Mouse (Mus musculus) stomach, embryonic 14.5 days (tissue): Measurements from ENCODE around the gene Itga5. TPM values are rescaled to one million over a fixed set of nuclear protein-coding genes. Genes with fewer than 3 reads are reported as not detected.

ENCODE experiments used
- ATAC-seq: fragments of 200-750 bp; cut with Nextera tagmentation; 2 replicates; pipeline ENCODE4 v1.8.0; 2017; ENCODE audit warnings: low read depth, moderate TSS enrichment; ENCODE audit not compliant: insufficient number of reproducible peaks, insufficient read depth, low FRiP score
- H3K27ac ChIP-seq: fragments of 300-500 bp; sonication (generic); 2 replicates; pipeline ENCODE4 v1.5.1; 2014; ENCODE audit warnings: mild to moderate bottlenecking, low read length, moderate library complexity, mixed read lengths
- H3K27me3 ChIP-seq: fragments of 300-500 bp; sonication (generic); 2 replicates; pipeline ENCODE4 v1.6.1; 2014; ENCODE audit warnings: low read length, control low read depth, mixed read lengths; ENCODE audit not compliant: control insufficient read depth, insufficient read depth
- H3K36me3 ChIP-seq: fragments of 300-500 bp; sonication (generic); 2 replicates; pipeline ENCODE4 v1.6.1; 2014; ENCODE audit warnings: mild to moderate bottlenecking, control low read depth, low read length, moderate library complexity, mixed read lengths; ENCODE audit not compliant: control insufficient read depth, insufficient read depth
- H3K4me1 ChIP-seq: fragments of 300-500 bp; sonication (generic); 2 replicates; pipeline ENCODE4 v1.6.1; 2014; ENCODE audit warnings: low read length, control low read depth, mixed read lengths; ENCODE audit not compliant: control insufficient read depth, insufficient read depth
- H3K4me2 ChIP-seq: fragments of 300-500 bp; sonication (generic); replicated peaks from 2 replicates; pipeline ENCODE4 v1.6.1; 2014; ENCODE audit warnings: low read depth, low read length, control low read depth
- H3K4me3 ChIP-seq: fragments of 300-500 bp; sonication (generic); 2 replicates; pipeline ENCODE4 v1.5.1; 2014; ENCODE audit warnings: low read depth, low read length, control low read depth
- H3K9ac ChIP-seq: fragments of 300-500 bp; sonication (generic); replicated peaks from 2 replicates; pipeline ENCODE4 v1.6.1; 2014; ENCODE audit warnings: low read depth, mild to moderate bottlenecking, control low read depth, low read length, moderate library complexity, mixed read lengths
- H3K9me3 ChIP-seq: fragments of 300-500 bp; sonication (generic); 2 replicates; pipeline ENCODE4 v1.6.1; 2016; ENCODE audit warnings: low read depth, low read length, control low read depth; ENCODE audit not compliant: control insufficient read depth
- WGBS: fragments of 180-500 bp; shearing (Covaris S2); extraction: QIAGEN DNeasy Blood & Tissue Kit; methylation state at CpG from one replicate; pipeline ENCODE4 v1.1.7; 2014; 5-methylcytosine and 5-hydroxymethylcytosine counted together
- polyA plus RNA-seq: library from polyadenylated mRNA; unstranded; fragments of >200 nt; fragmentation: Nextera tagmentation; extraction: Ambion mirVana; gene quantifications from 2 replicates; pipeline ENCODE4 v1.2.1, GENCODE M21; 2014

The Itga5 gene
- polyA plus RNA-seq, 1 experiment from 2014 or later: 67.5 TPM

DNA sequence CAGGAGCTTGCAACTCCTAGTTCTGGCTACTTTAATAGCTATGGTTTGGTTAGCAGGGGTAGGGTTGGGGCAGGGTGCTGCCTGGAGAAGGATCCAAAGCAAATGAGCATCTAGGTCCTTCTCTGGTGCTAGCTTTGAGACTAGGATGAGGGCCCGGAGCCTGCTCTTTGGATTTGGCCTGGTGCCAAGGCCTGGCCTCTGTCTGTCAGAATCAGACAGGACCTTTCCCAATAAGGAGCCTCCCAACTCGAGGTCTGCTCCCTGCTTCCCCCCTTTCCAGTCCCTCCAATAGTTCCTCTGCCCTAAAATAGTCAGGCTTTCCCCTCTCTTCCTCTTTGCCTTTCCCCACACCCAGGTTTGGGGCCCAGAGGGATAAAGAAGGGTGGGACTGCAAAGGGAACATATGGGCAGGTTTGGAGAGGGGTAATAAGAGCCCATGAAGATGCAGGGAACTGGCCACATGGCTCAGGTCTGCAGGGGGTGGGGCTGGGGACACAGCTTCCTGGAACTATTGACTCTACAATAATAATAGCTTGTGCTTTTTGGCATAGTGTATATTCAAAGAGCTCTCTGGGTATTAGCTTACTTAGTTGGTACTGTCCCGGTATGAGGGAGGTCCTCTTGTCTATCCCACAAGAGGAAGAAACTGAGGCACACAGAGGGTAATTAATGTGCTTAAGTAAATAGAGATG is 12.2 kb upstream of the Itga5 start:
- H3K4me1 ChIP-seq: peaks cover 39% of the 10 kb centered on the region
- peak overlapping the region; percentile 84 for H3K27ac ChIP-seq
- H3K27me3 ChIP-seq: no peaks in the 10 kb centered on the region
- no peak overlapping the region for H3K9ac ChIP-seq
- WGBS: 35% methylated on average over 3 of the region's 3 CpGs
- no peak overlapping the region for H3K4me2 ChIP-seq
- H3K9me3 ChIP-seq: no peaks in the 10 kb centered on the region
- peak; percentile 54; the same call in 1 of the 2 replicates for ATAC-seq
- H3K36me3 ChIP-seq: no peaks in the 10 kb centered on the region
- no peak overlapping the region for H3K4me3 ChIP-seq

DNA sequence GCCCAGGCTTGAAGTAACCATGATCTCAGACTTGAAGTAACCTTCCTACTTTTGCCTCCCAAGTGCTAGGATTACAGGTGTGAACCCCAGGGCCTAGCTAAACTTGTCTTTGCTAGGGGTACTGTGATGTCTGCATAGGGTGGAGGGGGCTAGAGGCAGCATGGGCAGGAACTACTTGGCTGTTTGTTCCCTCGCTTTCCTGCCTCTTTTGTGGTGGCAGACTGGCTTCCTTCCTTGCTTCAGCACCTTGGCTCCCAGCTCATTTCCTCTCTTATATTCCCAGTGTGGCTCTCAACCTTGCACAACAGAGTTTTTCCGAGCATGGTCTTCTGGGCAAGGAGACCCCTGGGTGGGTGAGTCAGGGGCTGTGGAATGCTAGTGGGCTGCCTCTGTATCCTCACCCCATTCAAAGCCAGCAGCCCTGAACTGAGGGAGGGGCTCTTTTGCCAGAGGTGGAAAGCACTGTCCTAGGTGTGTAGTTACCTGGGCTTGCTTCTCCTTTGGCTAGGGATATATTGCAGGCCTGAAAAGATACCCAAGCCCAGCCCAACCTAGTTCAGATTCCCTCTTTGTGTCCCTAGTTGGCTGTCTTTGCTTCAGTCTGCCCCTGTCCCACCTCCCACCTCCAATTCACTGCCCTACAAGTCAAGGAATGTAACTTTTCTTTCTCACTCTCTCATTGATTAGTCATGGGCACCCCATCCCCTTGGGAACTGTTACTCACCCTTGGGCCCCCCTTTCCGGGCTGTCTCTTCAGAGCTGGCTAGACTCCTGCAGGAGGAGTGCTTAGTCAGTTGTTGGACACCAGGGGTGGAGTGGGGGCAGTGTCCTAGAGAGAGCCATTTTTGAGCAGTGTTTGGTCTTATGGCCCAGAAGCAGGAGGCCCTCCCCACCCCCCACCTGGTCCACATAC is 11.4 kb upstream of the Itga5 start:
- H3K9ac ChIP-seq: no peak overlapping the region
- no peak overlapping the region for H3K4me3 ChIP-seq
- no peaks in the 10 kb centered on the region for H3K36me3 ChIP-seq
- peaks cover 32% of the 10 kb centered on the region for H3K4me1 ChIP-seq
- no peaks in the 10 kb centered on the region for H3K27me3 ChIP-seq
- WGBS: 78% methylated on average over 3 of the region's 3 CpGs
- H3K4me2 ChIP-seq: no peak overlapping the region
- H3K9me3 ChIP-seq: no peaks in the 10 kb centered on the region
- ATAC-seq: peak; percentile 8; the same call in 1 of the 2 replicates
- peak overlapping the region; percentile 84 for H3K27ac ChIP-seq

- peak overlapping the region; percentile 84 for H3K27ac ChIP-seq
- no peak overlapping the region for H3K9ac ChIP-seq
- no peaks in the 10 kb centered on the region for H3K9me3 ChIP-seq
- peak; percentile 63; the same call in 1 of the 2 replicates for ATAC-seq
- no peaks in the 10 kb centered on the region for H3K36me3 ChIP-seq
- peaks cover 29% of the 10 kb centered on the region for H3K4me1 ChIP-seq
- no peaks in the 10 kb centered on the region for H3K27me3 ChIP-seq
- no peak overlapping the region for H3K4me2 ChIP-seq
- no peak overlapping the region for H3K4me3 ChIP-seq
- WGBS: 36% methylated on average over 8 of the region's 8 CpGs
These were observed 10.3 kb upstream of the Itga5 start for GRCm38 (mm10) chr15:103376837-103377269.

DNA sequence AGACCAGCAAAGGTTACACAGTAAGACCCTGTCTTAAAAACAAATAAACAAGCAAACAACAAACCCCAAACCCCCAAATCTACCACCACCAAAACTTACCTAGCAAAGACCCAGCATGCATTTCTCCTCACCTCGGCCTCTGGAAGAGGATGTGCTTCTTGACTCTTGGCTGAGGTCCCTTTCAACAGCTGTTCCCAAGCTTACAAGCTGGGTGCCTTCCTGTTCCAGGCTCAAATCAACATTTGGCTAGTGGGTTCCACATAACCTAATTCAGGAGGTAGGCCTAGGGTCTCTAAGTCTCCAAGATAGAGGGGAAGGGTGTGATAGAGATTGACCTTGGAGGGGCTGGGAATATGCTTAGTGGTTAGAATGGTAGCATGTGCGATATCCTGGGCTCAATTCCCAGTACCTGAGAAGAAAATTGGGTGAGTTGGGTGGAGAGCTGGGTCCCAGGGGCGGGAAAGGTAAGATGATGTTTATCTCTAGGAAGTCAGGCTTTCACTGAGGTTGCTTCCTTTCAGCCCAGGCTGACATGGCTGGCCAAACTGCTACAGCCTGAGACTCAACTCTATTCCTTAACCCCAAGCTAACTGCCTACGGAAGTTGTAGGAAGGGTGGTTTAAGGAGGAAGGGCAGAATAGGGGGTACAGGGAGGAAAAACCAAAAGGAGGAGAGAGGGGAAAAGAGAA is 8.7 kb upstream of the Itga5 start:
- Histone ChIP-seq H3K27me3 (no peaks in the 10 kb centered on the region), H3K36me3 (no peaks in the 10 kb centered on the region), H3K4me2 (no peak overlapping the region), H3K9me3 (no peaks in the 10 kb centered on the region), H3K9ac (no peak overlapping the region), H3K4me1 (peaks cover 32% of the 10 kb centered on the region), H3K27ac (no peak overlapping the region), H3K4me3 (no peak overlapping the region)
- no peak for ATAC-seq
- WGBS: 83% methylated on average over 4 of the region's 4 CpGs

- no peak overlapping the region for H3K27ac ChIP-seq
- no peak overlapping the region for H3K4me3 ChIP-seq
- no peak for ATAC-seq
- no peaks in the 10 kb centered on the region for H3K36me3 ChIP-seq
- peaks cover 18% of the 10 kb centered on the region for H3K4me1 ChIP-seq
- H3K4me2 ChIP-seq: no peak overlapping the region
- H3K27me3 ChIP-seq: no peaks in the 10 kb centered on the region
- no peaks in the 10 kb centered on the region for H3K9me3 ChIP-seq
- H3K9ac ChIP-seq: no peak overlapping the region
These were observed 5.9 kb upstream of the Itga5 start for GRCm38 (mm10) chr15:103372461-103372860.

GRCm38 (mm10) chr15:103371741-103372140 is 5.2 kb upstream of the Itga5 start:
- Histone ChIP-seq H3K4me1 (peaks cover 15% of the 10 kb centered on the region), H3K9me3 (no peaks in the 10 kb centered on the region), H3K9ac (no peak overlapping the region), H3K36me3 (no peaks in the 10 kb centered on the region), H3K27me3 (no peaks in the 10 kb centered on the region), H3K27ac (peak overlapping the region; percentile 1; the same call in 1 of the 2 replicates), H3K4me3 (no peak overlapping the region), H3K4me2 (no peak overlapping the region)
- ATAC-seq: no peak
- 94% methylated on average over 1 of the region's 1 CpGs for WGBS

- ATAC-seq: no peak
- peaks cover 10% of the 10 kb centered on the region; the same call in 1 of the 2 replicates for H3K4me1 ChIP-seq
- peak overlapping the region; percentile 1; the same call in 1 of the 2 replicates for H3K27ac ChIP-seq
- H3K36me3 ChIP-seq: no peaks in the 10 kb centered on the region
- H3K27me3 ChIP-seq: no peaks in the 10 kb centered on the region
- 12% methylated on average over 2 of the region's 2 CpGs for WGBS
- H3K4me2 ChIP-seq: no peak overlapping the region
- no peaks in the 10 kb centered on the region for H3K9me3 ChIP-seq
- no peak overlapping the region for H3K9ac ChIP-seq
- no peak overlapping the region for H3K4me3 ChIP-seq
These were observed 4.6 kb upstream of the Itga5 start for GRCm38 (mm10) chr15:103371208-103371607.

- Histone ChIP-seq H3K36me3 (no peaks in the 10 kb centered on the region), H3K4me2 (no peak overlapping the region), H3K9me3 (no peaks in the 10 kb centered on the region), H3K27me3 (no peaks in the 10 kb centered on the region), H3K9ac (no peak overlapping the region), H3K4me3 (no peak overlapping the region), H3K27ac (no peak overlapping the region), H3K4me1 (peaks cover 8% of the 10 kb centered on the region; the same call in 1 of the 2 replicates)
- ATAC-seq: no peak
- 30% methylated on average over 4 of the region's 4 CpGs for WGBS
These were observed 3.9 kb upstream of the Itga5 start for GRCm38 (mm10) chr15:103370462-103370861.
